Mouse (Mus musculus) embryonic facial prominence, embryonic 13.5 days (tissue): Measurements from ENCODE around the gene Tor1b. TPM values are rescaled to one million over a fixed set of nuclear protein-coding genes. Genes with fewer than 3 reads are reported as not detected.
A peak's percentile ranks its signal among the peaks of the same experiment; 100 is the strongest.

Experiments used
- ATAC-seq: fragments of 200-750 bp; cut with Nextera tagmentation; 2 replicates; pipeline ENCODE4 v1.8.0; 2017; ENCODE audit warnings: low read depth; ENCODE audit not compliant: insufficient number of reproducible peaks, insufficient read depth, low FRiP score, low TSS enrichment
- H3K27ac ChIP-seq: fragments of 300-500 bp; sonication (generic); 2 replicates; pipeline ENCODE4 v1.5.1; 2015; ENCODE audit warnings: moderate library complexity, mild to moderate bottlenecking, inconsistent platforms
- H3K27me3 ChIP-seq: fragments of 300-500 bp; sonication (generic); 2 replicates; pipeline ENCODE4 v1.6.1; 2015; ENCODE audit warnings: mild to moderate bottlenecking, inconsistent platforms
- H3K36me3 ChIP-seq: fragments of 300-500 bp; sonication (generic); 2 replicates; pipeline ENCODE4 v1.6.1; 2015; ENCODE audit warnings: mild to moderate bottlenecking, inconsistent platforms
- H3K4me1 ChIP-seq: fragments of 300-500 bp; sonication (generic); 2 replicates; pipeline ENCODE4 v1.6.1; 2015; ENCODE audit warnings: inconsistent platforms
- H3K4me2 ChIP-seq: fragments of 300-500 bp; sonication (generic); 2 replicates; pipeline ENCODE4 v1.6.1; 2015; ENCODE audit warnings: moderate library complexity, mild to moderate bottlenecking, inconsistent platforms
- H3K4me3 ChIP-seq: fragments of 300-500 bp; sonication (generic); 2 replicates; pipeline ENCODE4 v1.5.1; 2015; ENCODE audit warnings: mild to moderate bottlenecking, inconsistent platforms
- H3K9ac ChIP-seq: fragments of 300-500 bp; sonication (generic); 2 replicates; pipeline ENCODE4 v1.6.1; 2015; ENCODE audit warnings: mild to moderate bottlenecking, inconsistent platforms
- H3K9me3 ChIP-seq: fragments of 300-500 bp; sonication (generic); 2 replicates; pipeline ENCODE4 v1.6.1; 2016; ENCODE audit warnings: inconsistent platforms
- WGBS: fragments of 180-500 bp; shearing (Covaris S2); methylation state at CpG from one replicate; pipeline ENCODE4 v1.1.7; 2015; ENCODE audit warnings: mixed read lengths; 5-methylcytosine and 5-hydroxymethylcytosine counted together
- polyA plus RNA-seq: library from polyadenylated mRNA; unstranded; fragments of >200 nt; fragmentation: Nextera tagmentation; extraction: Ambion mirVana; gene quantifications from 2 replicates; pipeline ENCODE4 v1.2.1, GENCODE M21; 2015

Tor1b gene
- polyA plus RNA-seq, 1 experiment from 2014 or later = 37.6 TPM

- Histone ChIP-seq H3K27ac (no peak overlapping the region), H3K4me3 (no peak overlapping the region), H3K4me2 (no peak overlapping the region), H3K9me3 (no peaks in the 10 kb centered on the region), H3K27me3 (no peaks in the 10 kb centered on the region), H3K4me1 (peaks cover 16% of the 10 kb centered on the region), H3K9ac (no peak overlapping the region), H3K36me3 (peaks cover 98% of the 10 kb centered on the region)
- ATAC-seq = no peak
- 43% methylated on average over 5 of the region's 5 CpGs for WGBS
These were observed 7.1 kb downstream of the Tor1b start for GRCm38 (mm10) chr2:30959856-30960255.

- WGBS = 88% methylated on average over 11 of the region's 11 CpGs
- ATAC-seq = no peak
These were observed 10.0 kb downstream of the Tor1b start for GRCm38 (mm10) chr2:30962570-30963254.

GRCm38 (mm10) chr2:30965627-30966026 lies 12.9 kb downstream of the Tor1b start:
- Histone ChIP-seq H3K27ac (no peak overlapping the region), H3K27me3 (no peaks in the 10 kb centered on the region), H3K4me1 (peaks cover 28% of the 10 kb centered on the region), H3K36me3 (peaks cover 54% of the 10 kb centered on the region), H3K9ac (no peak overlapping the region), H3K9me3 (no peaks in the 10 kb centered on the region), H3K4me2 (peak overlapping the region; percentile 93; the same call in 1 of the 2 replicates), H3K4me3 (no peak overlapping the region)
- no peak for ATAC-seq
- 93% methylated on average over 8 of the region's 8 CpGs for WGBS

More at GRCm38 (mm10) chr2:30962570-30963254, 10.0 kb downstream of the Tor1b start:
- H3K9ac ChIP-seq = no peak overlapping the region
- H3K4me1 ChIP-seq = peaks cover 28% of the 10 kb centered on the region
- peaks cover 83% of the 10 kb centered on the region for H3K36me3 ChIP-seq
- no peak overlapping the region for H3K27ac ChIP-seq
- no peak overlapping the region for H3K4me2 ChIP-seq
- no peak overlapping the region for H3K4me3 ChIP-seq
- no peaks in the 10 kb centered on the region for H3K27me3 ChIP-seq
- no peaks in the 10 kb centered on the region for H3K9me3 ChIP-seq

- no peak overlapping the region for H3K27ac ChIP-seq
- no peaks in the 10 kb centered on the region for H3K9me3 ChIP-seq
- H3K36me3 ChIP-seq = peaks cover 48% of the 10 kb centered on the region
- peak overlapping the region; percentile 94 for H3K9ac ChIP-seq
- 21% methylated on average over 16 of the region's 16 CpGs for WGBS
- peak overlapping the region; percentile 93 for H3K4me2 ChIP-seq
- ATAC-seq = no peak
- no peaks in the 10 kb centered on the region for H3K27me3 ChIP-seq
- peak overlapping the region; percentile 99 for H3K4me3 ChIP-seq
- H3K4me1 ChIP-seq = peaks cover 28% of the 10 kb centered on the region
These were observed 14.1 kb downstream of the Tor1b start for GRCm38 (mm10) chr2:30966826-30967225.

- Histone ChIP-seq H3K4me1 (peaks cover 28% of the 10 kb centered on the region), H3K4me2 (peak within 1 kb of the TSS; percentile 93), H3K27me3 (no peaks in the 10 kb centered on the region), H3K27ac (peak within 1 kb of the TSS; percentile 71; the same call in 1 of the 2 replicates), H3K36me3 (peaks cover 45% of the 10 kb centered on the region), H3K9me3 (no peaks in the 10 kb centered on the region), H3K4me3 (peak within 1 kb of the TSS; percentile 99), H3K9ac (peak within 1 kb of the TSS; percentile 94)
- peak; percentile 85 for ATAC-seq
- 2% methylated on average over 59 of the region's 59 CpGs for WGBS
These were observed 14.9 kb downstream of the Tor1b start, which contains the start of gene Tor1a for GRCm38 (mm10) chr2:30967352-30968327. Tor1a (minus strand) TSS chr2:30967933.

- H3K9me3 ChIP-seq = no peaks in the 10 kb centered on the region
- H3K4me2 ChIP-seq = peak within 1 kb of the TSS; percentile 80
- H3K27me3 ChIP-seq = no peaks in the 10 kb centered on the region
- under 1% methylated on average over 66 of the region's 66 CpGs for WGBS
- peak within 1 kb of the TSS; percentile 84 for H3K4me3 ChIP-seq
- peak; percentile 98 for ATAC-seq
- peaks cover 22% of the 10 kb centered on the region for H3K4me1 ChIP-seq
- H3K9ac ChIP-seq = peak within 1 kb of the TSS; percentile 75
- H3K36me3 ChIP-seq = peaks cover 34% of the 10 kb centered on the region
- H3K27ac ChIP-seq = peak within 1 kb of the TSS; percentile 11
These were observed 29.2 kb downstream of the Tor1b start, which contains the start of the genes BC005624 and Usp20 for GRCm38 (mm10) chr2:30981790-30982513. BC005624 (minus strand) TSS chr2:30982201. Usp20 (plus strand) TSS chr2:30982279.

GRCm38 (mm10) chr2:30983024-30983423 lies 30.3 kb downstream of the Tor1b start:
- Histone ChIP-seq H3K27me3 (no peaks in the 10 kb centered on the region), H3K4me1 (peaks cover 22% of the 10 kb centered on the region), H3K36me3 (peaks cover 23% of the 10 kb centered on the region), H3K9me3 (no peaks in the 10 kb centered on the region), H3K27ac (no peak overlapping the region), H3K9ac (peak overlapping the region; percentile 72), H3K4me2 (peak overlapping the region; percentile 80), H3K4me3 (peak overlapping the region; percentile 84)
- 42% methylated on average over 7 of the region's 7 CpGs for WGBS
- no peak for ATAC-seq

GRCm38 (mm10) chr2:30985111-30986020 lies 32.6 kb downstream of the Tor1b start:
- Histone ChIP-seq H3K27ac (0 out of 2 replicates have a peak overlapping the region, but pooled peaks have one; percentile 2), H3K36me3 (peaks cover 9% of the 10 kb centered on the region; the same call in 1 of the 2 replicates), H3K4me2 (peak overlapping the region; percentile 27), H3K9me3 (no peaks in the 10 kb centered on the region), H3K27me3 (no peaks in the 10 kb centered on the region), H3K4me1 (peaks cover 22% of the 10 kb centered on the region), H3K9ac (no peak overlapping the region), H3K4me3 (no peak overlapping the region)
- ATAC-seq = no peak
- WGBS = 28% methylated on average over 17 of the region's 17 CpGs

- Histone ChIP-seq H3K27me3 (no peaks in the 10 kb centered on the region), H3K9ac (no peak overlapping the region), H3K4me1 (peaks cover 3% of the 10 kb centered on the region; the same call in 1 of the 2 replicates), H3K27ac (no peak overlapping the region), H3K4me2 (no peak overlapping the region), H3K4me3 (no peak overlapping the region), H3K9me3 (no peaks in the 10 kb centered on the region), H3K36me3 (0 out of 2 replicates have a peak, but pooled peaks cover 5% of the 10 kb centered on the region)
- 87% methylated on average over 9 of the region's 9 CpGs for WGBS
- no peak for ATAC-seq
These were observed 37.5 kb downstream of the Tor1b start for GRCm38 (mm10) chr2:30990221-30990620.

- Histone ChIP-seq H3K36me3 (peaks cover 6% of the 10 kb centered on the region), H3K27ac (no peak overlapping the region), H3K27me3 (no peaks in the 10 kb centered on the region), H3K4me1 (peaks cover 5% of the 10 kb centered on the region; the same call in 1 of the 2 replicates), H3K4me3 (no peak overlapping the region), H3K4me2 (no peak overlapping the region), H3K9me3 (no peaks in the 10 kb centered on the region), H3K9ac (no peak overlapping the region)
- ATAC-seq = no peak
- WGBS = 91% methylated on average over 4 of the region's 4 CpGs
These were observed 42.1 kb downstream of the Tor1b start for GRCm38 (mm10) chr2:30994853-30995252.
